Mouse (Mus musculus): ENCODE measurements around the gene Ano6.

DNA sequence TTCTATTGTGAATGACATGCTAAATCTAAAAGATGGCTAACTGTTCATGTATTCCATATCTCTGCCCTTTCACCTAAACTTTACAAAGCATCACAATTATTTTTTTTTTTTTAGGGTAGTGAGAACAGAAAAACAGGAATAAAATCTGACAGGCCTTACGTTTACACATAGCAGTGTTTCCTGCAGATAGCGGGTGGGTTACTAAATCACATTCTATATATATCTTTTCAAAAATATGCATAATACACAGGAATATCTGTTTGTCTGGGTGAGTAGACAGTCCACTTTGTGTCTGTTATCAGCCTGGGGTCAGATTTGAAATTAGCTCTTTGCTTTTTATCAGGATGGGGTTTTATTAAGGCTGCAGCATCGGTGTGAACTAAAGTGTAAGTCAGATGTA lies 166.0 kb downstream of the Ano6 start:
- TF ChIP-seq POLR2A (IDR thresholded peaks at IDR 0.05; ENCODE audit: borderline replicate concordance, insufficient read depth, low read length) (no peak), CTCF (IDR thresholded peaks at IDR 0.05; ENCODE audit: borderline replicate concordance, insufficient read depth, low read depth, low read length) (no peak)

All from cerebellum, adult 2 months (tissue).